Mouse (Mus musculus) MEL (cell line): ENCODE measurements around the gene Dpp9. TPM values are rescaled to one million over a fixed set of nuclear protein-coding genes. Genes with fewer than 3 reads are reported as not detected.
"Not testable (repeated sequence)": the region's sequence is repeated elsewhere in the genome, so short reads cannot be mapped to it uniquely, and the experiment has no call there.

Experiments used
- DNase-seq: peaks from one replicate; pipeline ENCODE4 v3.0.0; 2011; ENCODE audit warnings: low read depth, low spot score
- H3K27ac ChIP-seq: 2 replicates; pipeline ENCODE4 v1.5.1; 2012; ENCODE audit warnings: low read depth, mild to moderate bottlenecking, control low read depth, low read length, moderate library complexity; ENCODE audit not compliant: control insufficient read depth
- H3K27me3 ChIP-seq, 2 experiments: fragments of 150-350 bp in 1 of 2; sonication (generic) in 1 of 2; 2 replicates each; pipeline ENCODE4 v1.6.1; 2012; ENCODE audit warnings: low read length in 2 of 2, mild to moderate bottlenecking in 2 of 2, improper control_type of control experiment in 1 of 2, moderate library complexity in 1 of 2; ENCODE audit not compliant: insufficient read depth in 2 of 2, control insufficient read depth in 1 of 2
- H3K36me3 ChIP-seq, 2 experiments: 2 replicates each; pipeline ENCODE4 v1.6.1; 2012 to 2014; ENCODE audit warnings: low read length in 2 of 2, improper control_type of control experiment in 1 of 2, inconsistent platforms in 1 of 2, mild to moderate bottlenecking in 1 of 2; ENCODE audit not compliant: insufficient read depth in 2 of 2, control insufficient read depth in 1 of 2
- H3K4me1 ChIP-seq, 2 experiments: fragments of 150-350 bp in 1 of 2; sonication (generic) in 1 of 2; 2 replicates each; pipeline ENCODE4 v1.6.1; 2012; ENCODE audit warnings: low read length in 2 of 2, improper control_type of control experiment in 1 of 2, mild to moderate bottlenecking in 1 of 2; ENCODE audit not compliant: insufficient read depth in 2 of 2, control insufficient read depth in 1 of 2
- H3K4me3 ChIP-seq, 2 experiments: fragments of 150-350 bp in 1 of 2; sonication (generic) in 1 of 2; 2 replicates each; pipeline ENCODE4 v1.5.1; 2012; ENCODE audit warnings: low read depth in 2 of 2, low read length in 2 of 2, mild to moderate bottlenecking in 2 of 2, moderate library complexity in 2 of 2, control low read depth in 1 of 2, improper control_type of control experiment in 1 of 2; ENCODE audit not compliant: control insufficient read depth in 1 of 2, insufficient read depth in 1 of 2
- H3K79me2 ChIP-seq: 2 replicates; pipeline ENCODE4 v1.6.1; 2012; ENCODE audit warnings: mild to moderate bottlenecking, low read length, moderate library complexity; ENCODE audit not compliant: control insufficient read depth, poor library complexity, insufficient read depth
- H3K9ac ChIP-seq: 2 replicates; pipeline ENCODE4 v1.6.1; 2012; ENCODE audit warnings: low read depth, mild to moderate bottlenecking, control low read depth, low read length, moderate library complexity; ENCODE audit not compliant: control insufficient read depth, poor library complexity, severe bottlenecking
- H3K9me3 ChIP-seq: fragments of 150-350 bp; sonication (generic); replicated peaks from 2 replicates; pipeline ENCODE4 v1.6.1; 2012; ENCODE audit warnings: mild to moderate bottlenecking, low read length, improper control_type of control experiment, moderate library complexity; ENCODE audit not compliant: insufficient read depth
- CHD1 ChIP-seq: IDR thresholded peaks from 2 replicates; pipeline ENCODE4 v1.6.1; 2012; ENCODE audit warnings: low read depth, mild to moderate bottlenecking, inconsistent platforms, low read length, improper control_type of control experiment
- E2F4 ChIP-seq: IDR thresholded peaks from 2 replicates; pipeline ENCODE4 v1.6.1; 2011; ENCODE audit warnings: low read depth, low read length, improper control_type of control experiment, borderline replicate concordance
- ELF1 ChIP-seq: IDR thresholded peaks from 2 replicates; pipeline ENCODE4 v1.6.1; 2014; ENCODE audit warnings: low read depth, mild to moderate bottlenecking, inconsistent platforms, low read length, improper control_type of control experiment, moderate library complexity
- ETS1 ChIP-seq: IDR thresholded peaks from 2 replicates; pipeline ENCODE4 v1.6.1; 2012; ENCODE audit warnings: low read depth, mild to moderate bottlenecking, inconsistent platforms, low read length, improper control_type of control experiment, moderate library complexity
- KAT2A ChIP-seq: conservative IDR thresholded peaks from 2 replicates; pipeline ENCODE4 v1.6.1; 2012; ENCODE audit warnings: low read depth, low read length, improper control_type of control experiment, inconsistent platforms
- MEF2A ChIP-seq: IDR thresholded peaks from 2 replicates; pipeline ENCODE4 v1.6.1; 2014; ENCODE audit warnings: low read depth, mild to moderate bottlenecking, inconsistent platforms, low read length, improper control_type of control experiment; ENCODE audit not compliant: poor library complexity, insufficient replicate concordance, severe bottlenecking; ENCODE audit errors: extremely low read depth
- POLR2A ChIP-seq, 2 experiments: IDR thresholded peaks; 2 replicates each; pipeline ENCODE4 v1.6.1; 2011 to 2012; ENCODE audit warnings: low read length in 2 of 2, mild to moderate bottlenecking in 2 of 2, control low read depth in 1 of 2, improper control_type of control experiment in 1 of 2, low read depth in 1 of 2, moderate library complexity in 1 of 2; ENCODE audit not compliant: control insufficient read depth in 1 of 2, insufficient read depth in 1 of 2, poor library complexity in 1 of 2
- UBTF ChIP-seq: IDR thresholded peaks from 2 replicates; pipeline ENCODE4 v1.6.1; 2012; ENCODE audit warnings: low read depth, mild to moderate bottlenecking, inconsistent platforms, low read length, improper control_type of control experiment, moderate library complexity, borderline replicate concordance; ENCODE audit not compliant: insufficient read depth
- USF1 ChIP-seq: IDR thresholded peaks from 2 replicates; pipeline ENCODE4 v1.6.1; 2014; ENCODE audit warnings: low read depth, mild to moderate bottlenecking, inconsistent platforms, low read length, improper control_type of control experiment, moderate library complexity
- polyA plus RNA-seq, 2 experiments: library from polyadenylated mRNA; stranded (reverse) in 1 of 2; unstranded in 1 of 2; fragments of >175 nt in 1 of 2; fragments of >200 nt in 1 of 2; gene quantifications; 2 replicates each; pipeline versions ENCODE4 v1.2.1 to v1.2.4; 2012; ENCODE audit warnings: low replicate concordance in 2 of 2, low read depth in 1 of 2; ENCODE audit not compliant: insufficient read length in 2 of 2, insufficient read depth in 1 of 2, missing spikeins in 1 of 2
- total RNA-seq: library from RNA; depleted of rRNA; stranded (reverse); fragments of 300-350 nt; gene quantifications from 2 replicates; pipeline ENCODE4 v1.2.3, GENCODE M21; 2012

Gene Dpp9
- total and polyA plus RNA-seq, 3 experiments, result 36.3 to 67.2 TPM; not detected in 1

DNA sequence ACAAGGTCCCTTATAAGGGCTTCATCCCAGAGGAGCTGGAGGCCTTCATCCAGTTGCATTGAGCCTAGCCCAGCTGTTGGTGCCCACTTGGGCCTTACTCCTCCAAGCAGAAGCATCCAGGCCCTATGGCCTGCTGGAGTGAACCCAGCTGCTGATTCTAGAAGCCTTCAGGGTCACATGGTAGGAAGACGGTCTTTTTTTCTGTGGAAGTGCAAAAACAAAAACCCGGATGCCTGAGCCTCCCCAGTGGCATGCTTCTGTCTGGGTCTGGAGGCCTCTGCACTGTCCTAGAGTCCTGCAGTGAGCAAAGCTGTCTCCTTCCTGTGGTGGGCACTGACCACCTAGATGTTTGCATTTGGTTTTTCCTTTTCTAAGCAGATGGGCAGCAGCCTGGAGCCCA lies 40.1 kb upstream of the Dpp9 start:
- H3K9me3 ChIP-seq, result not testable (repeated sequence)
- 0 out of 2 replicates have a peak, but pooled peaks have one; percentile 11 for TF ChIP-seq USF1
- TF ChIP-seq, all 39 proteins: peak for 1; not testable (repeated sequence) for 38
- not testable (repeated sequence) for DNase-seq, H3K27ac ChIP-seq, H3K27me3 ChIP-seq
- Histone ChIP-seq H3K36me3 (peaks cover 0 to 28% of the 10 kb centered on the region in 2 experiments; a peak in 3 of 4 replicates), H3K9ac (peak overlapping the region; percentile 42), H3K79me2 (peaks cover 48% of the 10 kb centered on the region), H3K4me1 (peaks cover 0 to 38% of the 10 kb centered on the region in 2 experiments; a peak in 2 of 4 replicates), H3K4me3 (peak overlapping the region; percentile 11 to 20; a peak in 3 of 4 replicates)

DNA sequence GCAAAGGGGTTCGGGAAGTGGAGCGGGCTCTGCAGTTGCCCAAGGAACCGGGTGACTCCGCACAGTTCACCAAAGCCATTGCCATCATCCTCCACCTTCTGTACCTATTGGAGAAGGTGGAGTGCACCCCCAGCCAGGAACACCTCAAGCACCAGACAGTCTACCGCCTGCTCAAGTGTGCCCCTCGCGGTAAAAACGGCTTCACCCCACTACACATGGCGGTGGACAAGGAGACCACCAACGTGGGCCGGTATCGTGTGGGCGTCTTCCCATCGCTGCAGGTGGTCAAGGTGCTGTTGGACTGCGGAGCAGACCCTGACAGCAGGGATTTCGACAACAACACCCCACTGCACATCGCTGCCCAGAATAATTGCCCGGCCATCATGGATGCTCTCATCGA lies 39.6 kb upstream of the Dpp9 start:
- H3K9ac ChIP-seq, result peak overlapping the region; percentile 42; the same call in 1 of the 2 replicates

DNA sequence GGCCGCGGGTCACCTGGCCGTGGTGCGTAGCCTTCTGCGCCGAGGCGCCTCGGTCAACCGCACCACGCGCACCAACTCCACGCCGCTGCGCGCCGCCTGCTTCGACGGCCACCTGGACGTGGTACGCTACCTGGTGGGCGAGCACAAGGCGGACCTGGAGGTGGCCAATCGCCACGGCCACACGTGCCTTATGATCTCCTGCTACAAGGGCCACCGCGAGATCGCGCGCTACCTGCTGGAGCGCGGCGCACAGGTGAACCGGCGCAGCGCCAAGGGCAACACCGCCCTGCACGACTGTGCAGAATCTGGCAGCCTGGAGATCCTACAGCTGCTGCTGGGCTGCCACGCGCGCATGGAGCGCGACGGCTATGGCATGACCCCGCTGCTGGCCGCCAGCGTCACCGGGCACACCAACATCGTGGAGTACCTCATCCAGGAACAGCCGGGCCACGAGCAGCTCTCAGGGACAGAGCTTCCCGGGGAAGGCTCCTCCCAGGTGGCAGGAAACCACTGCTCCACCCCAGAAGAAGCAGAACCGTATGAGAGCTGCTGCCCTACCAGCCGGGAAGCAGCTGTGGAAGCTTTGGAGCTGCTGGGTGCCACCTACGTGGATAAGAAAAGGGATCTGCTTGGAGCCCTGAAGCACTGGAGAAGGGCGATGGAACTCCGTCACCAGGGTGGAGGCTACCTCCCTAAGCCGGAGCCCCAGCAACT lies 38.6 kb upstream of the Dpp9 start:
- peaks cover 48% of the 10 kb centered on the region for H3K79me2 ChIP-seq
- peaks cover 0 to 38% of the 10 kb centered on the region in 2 experiments; a peak in 2 of 4 replicates for H3K4me1 ChIP-seq
- no peak overlapping the region for H3K27ac ChIP-seq
- peak overlapping the region; percentile 44 to 74 for H3K4me3 ChIP-seq
- H3K27me3 ChIP-seq, result no peaks in the 10 kb centered on the region
- H3K9me3 ChIP-seq, result no peaks in the 10 kb centered on the region
- TF ChIP-seq POLR2A (IDR thresholded peaks at IDR 0.05; ENCODE audit: control insufficient read depth in 1 of 2, insufficient read depth in 1 of 2, low read depth in 1 of 2, low read length in 2 of 2, poor library complexity in 1 of 2), result 0 out of 4 replicates have a peak, but pooled peaks of 1 of the 2 experiments have one; percentile 5
- no peak for TF ChIP-seq USF1
- no peak for TF ChIP-seq KAT2A
- no peak for TF ChIP-seq UBTF
- no peak for TF ChIP-seq E2F4
- no peak for TF ChIP-seq ELF1
- TF ChIP-seq MEF2A, result no peak
- TF ChIP-seq ETS1, result no peak
- TF ChIP-seq CHD1, result no peak
- peak overlapping the region; percentile 75 for H3K9ac ChIP-seq
- H3K36me3 ChIP-seq, result peaks cover 0 to 28% of the 10 kb centered on the region in 2 experiments; a peak in 3 of 4 replicates
- peak; percentile 37 for DNase-seq

More for the DNA sequence above, 39.6 kb upstream of the Dpp9 start:
- peaks cover 0 to 38% of the 10 kb centered on the region in 2 experiments; a peak in 2 of 4 replicates for H3K4me1 ChIP-seq
- H3K27me3 ChIP-seq, H3K9me3 ChIP-seq, DNase-seq, H3K27ac ChIP-seq: not testable (repeated sequence)
- H3K4me3 ChIP-seq, result 0 out of 4 replicates have a peak overlapping the region, but pooled peaks of 1 of the 2 experiments have one; percentile 7
- peaks cover 0 to 28% of the 10 kb centered on the region in 2 experiments; a peak in 3 of 4 replicates for H3K36me3 ChIP-seq
- peaks cover 48% of the 10 kb centered on the region for H3K79me2 ChIP-seq
